Mouse (Mus musculus) heart, adult 8-10 months (tissue): ENCODE measurements at regions not wholly inside any gene's neighbourhood (a gene's known extent, or its start where the extent isn't known, plus 50 kb on each side); places are given as distances from the start of the nearest gene placed in this dataset.

ENCODE experiments used
- DNase-seq: peaks from one replicate; pipeline ENCODE4 v3.0.0; 2022; ENCODE audit warnings: low spot score

DNA sequence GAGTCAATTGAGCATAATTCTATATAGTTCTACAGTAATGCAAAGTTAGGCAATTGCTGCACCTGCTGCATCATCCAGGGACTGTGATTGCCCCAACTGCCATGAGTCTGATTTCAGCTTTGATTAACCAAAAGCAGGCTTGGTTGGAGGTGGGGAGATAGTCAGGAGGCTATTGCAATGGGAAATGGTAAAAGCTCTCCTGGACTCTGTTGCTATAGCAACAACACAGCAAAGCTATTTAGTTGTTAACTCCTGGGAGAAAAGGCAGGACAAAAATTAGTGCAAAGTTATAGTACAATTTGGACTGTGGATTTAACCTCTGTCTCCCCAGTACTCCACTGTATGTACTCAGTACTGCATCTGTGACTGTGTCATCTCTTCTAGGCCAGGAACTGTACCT is 51.7 kb upstream of the Rasgrf1 start:
- no peak for DNase-seq

DNA sequence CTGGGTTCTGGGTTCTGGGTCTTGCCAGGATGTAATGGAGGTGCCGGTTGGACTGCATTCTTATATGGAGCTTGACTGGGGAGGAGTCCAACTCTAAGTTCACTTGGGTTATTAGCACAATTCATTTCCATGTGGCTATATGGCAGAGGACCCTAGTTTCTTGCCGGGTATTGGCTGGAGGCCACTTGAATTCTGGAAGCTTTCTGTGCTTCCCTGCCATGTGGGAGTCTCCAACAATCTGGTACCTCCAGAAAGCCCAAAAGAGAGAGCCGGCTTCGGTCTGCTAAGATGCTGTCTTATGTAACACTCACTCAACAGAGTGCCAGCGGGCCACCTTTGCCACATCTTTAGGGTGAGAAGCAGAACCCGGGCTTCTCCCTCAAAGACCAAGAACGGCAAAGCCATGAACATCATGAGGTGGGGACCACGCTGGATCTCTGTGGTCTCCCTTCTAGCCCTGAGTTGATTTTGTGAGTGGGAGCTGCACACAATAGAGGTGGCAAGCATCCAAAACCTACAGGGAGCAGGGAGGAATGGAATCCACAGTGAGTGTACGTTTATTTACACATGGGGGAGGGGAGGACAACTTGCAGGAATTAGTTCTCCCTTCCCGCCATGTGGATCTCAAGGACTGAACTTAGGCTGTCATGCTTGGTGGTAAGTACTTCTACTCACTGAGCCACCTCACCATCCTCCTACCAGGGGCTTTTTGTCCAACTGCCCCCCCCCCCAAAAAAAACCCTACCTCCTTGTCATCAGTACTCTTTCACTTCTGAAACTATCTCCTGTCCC is 59.0 kb upstream of the Rasgrf1 start:
- DNase-seq = no peak

DNA sequence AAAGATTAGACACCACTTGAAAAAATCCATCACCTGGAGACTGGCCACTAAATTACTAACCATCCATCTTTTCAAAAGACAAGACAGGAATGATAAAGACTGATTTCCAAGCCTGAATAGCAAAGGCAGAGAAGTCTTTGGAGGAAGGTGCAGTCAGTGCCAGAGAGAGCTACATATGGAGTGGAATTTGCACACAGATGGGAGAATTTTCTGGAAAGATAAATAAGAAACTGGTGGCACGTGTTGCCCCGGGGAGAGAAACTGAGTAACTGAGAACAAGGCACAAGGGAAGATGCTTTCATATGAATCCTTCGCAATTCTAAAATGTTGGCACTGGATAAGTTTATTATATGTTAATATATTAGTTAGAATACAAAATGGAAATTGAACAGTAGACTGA is 59.8 kb upstream of the Rasgrf1 start:
- no peak for DNase-seq

DNA sequence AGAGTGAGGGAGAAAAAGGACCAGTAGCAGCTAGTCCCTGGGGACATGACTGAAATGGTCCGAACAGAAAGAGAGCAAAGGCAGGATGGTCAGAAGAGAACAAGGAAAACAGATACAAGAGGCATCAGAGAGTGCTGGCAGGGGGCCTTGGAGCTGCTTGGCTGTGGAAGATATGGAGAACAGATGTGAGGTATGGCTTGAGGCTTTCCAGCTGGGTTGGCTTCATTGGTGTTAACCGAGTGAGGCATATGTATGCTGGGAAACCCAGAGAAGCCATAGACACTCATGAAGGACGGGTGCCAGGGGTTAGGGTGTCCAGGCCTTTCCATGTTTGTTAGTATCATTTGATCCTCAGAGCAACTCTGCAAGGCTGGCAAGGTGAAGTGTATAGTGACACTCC is 61.1 kb upstream of the Rasgrf1 start:
- DNase-seq = no peak

DNA sequence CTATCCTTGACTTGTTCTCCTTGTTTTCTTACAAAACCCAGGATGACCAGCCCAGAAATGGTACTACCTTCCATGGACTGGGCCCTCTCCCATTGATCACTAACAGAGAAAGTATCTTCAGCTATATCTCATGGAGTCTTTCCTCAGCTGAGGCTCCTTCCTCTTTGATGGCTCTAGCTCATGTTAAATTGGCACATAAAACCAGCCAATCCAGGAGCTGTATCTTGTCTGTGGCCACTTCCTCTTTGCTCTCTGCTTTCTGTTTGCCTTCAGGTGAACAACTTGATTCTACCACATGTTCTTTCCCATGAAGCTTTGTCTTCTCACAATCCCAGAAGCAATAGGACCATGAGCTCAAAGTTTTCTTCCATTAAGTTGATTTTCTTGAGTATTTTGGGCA is 62.7 kb upstream of the Rasgrf1 start:
- no peak for DNase-seq

DNA sequence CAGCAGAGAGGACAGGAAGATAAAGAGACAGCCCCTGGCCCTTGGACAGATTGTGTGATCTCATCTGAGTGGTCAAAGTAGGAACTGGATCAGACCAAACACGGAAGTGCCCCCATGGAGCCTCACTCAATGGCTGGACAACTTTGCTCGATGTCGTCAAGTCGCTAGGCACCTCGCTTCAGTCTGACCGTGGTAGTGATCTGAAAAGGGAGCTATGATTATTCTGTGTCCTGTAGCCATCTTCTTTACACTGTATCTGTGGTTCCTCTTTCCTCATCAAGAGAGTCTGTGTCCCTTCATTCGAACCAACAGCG is 67.0 kb upstream of the Rasgrf1 start:
- no peak for DNase-seq

DNA sequence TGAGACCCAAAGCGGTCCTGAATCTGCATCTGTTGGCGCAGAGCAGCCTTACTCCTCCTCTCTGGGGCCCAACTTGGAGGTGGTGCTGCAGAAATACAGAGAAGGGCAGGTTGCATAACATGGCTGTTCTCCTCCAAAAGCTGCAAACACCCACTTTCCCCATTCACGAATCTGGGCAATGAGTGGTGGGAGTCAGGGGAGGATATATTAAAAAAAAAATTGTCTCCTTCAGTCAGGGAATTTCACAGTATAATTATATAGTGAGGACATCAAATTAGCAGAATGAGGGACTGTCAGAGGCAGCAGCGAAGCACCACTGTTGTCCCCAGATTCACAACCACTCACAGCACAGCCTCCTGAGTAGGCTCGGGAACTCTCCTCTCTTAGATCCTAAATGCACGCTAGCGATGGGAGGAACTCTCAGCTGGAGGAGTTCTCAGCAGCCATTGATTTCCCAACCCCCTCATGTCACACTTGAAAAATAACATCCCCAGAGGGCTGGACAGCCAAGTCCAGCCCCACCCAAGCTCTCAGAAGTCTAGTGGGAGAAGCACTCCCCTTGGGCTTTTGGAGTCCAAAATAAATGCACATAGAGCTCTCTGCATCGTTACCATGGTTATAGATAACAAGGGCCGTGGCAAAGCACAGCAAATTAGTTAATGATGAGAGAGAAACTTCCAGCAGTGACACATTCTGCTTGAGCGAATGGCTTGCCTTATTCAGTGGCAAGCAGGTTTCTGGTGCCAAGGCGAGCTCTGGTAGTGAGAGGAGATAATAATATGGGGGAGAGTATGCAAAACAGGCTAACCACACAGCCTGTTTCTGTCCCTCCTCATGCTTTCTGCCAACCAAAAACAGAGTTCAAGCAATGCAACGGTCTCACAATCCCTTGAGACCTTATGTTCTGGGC is 67.6 kb upstream of the Rasgrf1 start:
- DNase-seq = peak; percentile 37

DNA sequence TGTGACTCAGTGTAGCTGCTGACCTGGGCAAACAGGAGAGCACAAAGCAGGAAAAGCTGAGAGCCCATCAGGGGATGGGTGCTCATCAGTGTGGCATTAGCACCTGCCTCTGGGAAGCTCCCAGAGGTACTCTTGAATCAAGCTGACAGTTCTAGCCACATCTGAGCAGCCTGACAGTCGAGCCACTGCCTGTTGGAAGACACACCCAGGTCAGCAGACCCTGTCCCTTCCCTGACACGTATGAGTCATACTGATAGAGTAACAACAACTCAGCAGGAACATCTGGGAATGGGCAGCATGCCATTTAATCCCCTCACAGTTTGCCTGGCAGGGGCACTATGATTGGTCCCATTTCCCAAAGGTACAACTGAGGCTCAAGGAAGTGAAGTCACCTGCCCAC is 68.3 kb upstream of the Rasgrf1 start:
- no peak for DNase-seq

DNA sequence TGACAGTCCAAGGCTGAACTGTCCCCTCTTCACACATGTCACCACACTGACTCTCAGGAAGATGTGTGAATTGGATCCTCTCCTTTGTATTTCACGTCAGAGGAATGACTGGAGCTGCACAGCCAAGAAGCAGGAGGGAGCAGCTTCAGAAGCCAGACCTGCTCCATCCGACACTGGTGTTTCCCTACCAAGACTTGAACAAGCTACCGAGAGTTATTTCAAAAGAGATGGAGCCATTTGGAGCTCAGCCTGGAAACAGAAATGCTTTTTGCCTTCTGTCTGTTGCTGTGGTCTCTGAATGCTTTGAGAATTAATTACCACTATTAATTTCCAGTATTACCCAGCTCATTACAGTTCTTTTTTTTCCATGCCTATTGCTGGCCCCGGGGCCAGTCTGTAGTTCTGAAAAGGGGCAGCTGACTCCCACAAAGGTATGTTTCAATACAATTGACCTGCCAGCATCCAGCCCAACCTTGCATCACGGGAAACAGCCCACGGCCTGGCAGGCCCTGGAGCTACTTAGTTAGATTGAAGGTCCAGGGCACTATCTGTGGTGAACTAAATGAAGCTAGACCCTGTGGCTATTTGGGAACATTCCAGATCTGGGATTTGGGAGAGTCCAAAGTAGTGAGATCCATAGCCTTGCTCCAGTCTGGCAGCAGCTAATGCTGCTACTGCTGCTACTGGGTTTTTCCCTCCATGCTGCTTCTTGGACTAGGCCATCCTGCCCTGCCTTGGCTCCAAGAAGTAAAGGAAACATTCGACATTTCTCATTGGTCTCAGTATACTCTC is 73.1 kb upstream of the Rasgrf1 start:
- no peak for DNase-seq

DNA sequence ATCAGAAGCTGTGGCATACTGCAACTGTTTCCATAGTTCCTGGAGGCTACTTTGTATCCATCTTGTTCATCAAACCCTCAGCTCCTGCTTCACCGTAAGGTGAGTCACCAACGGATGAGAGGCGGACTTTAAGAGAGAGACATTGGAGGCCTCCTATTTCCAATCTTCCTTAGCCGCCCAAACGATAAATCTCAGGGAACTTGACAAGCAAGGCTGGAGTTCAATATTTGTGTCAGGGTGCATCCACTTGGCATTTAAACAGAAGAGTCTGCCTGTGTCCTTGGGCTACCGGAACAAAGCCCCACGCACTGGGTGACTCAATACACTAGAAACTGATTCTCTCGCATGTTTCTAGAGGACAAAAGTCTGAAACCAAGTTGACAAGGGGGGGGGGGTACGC is 76.1 kb upstream of the Rasgrf1 start:
- no peak for DNase-seq

DNA sequence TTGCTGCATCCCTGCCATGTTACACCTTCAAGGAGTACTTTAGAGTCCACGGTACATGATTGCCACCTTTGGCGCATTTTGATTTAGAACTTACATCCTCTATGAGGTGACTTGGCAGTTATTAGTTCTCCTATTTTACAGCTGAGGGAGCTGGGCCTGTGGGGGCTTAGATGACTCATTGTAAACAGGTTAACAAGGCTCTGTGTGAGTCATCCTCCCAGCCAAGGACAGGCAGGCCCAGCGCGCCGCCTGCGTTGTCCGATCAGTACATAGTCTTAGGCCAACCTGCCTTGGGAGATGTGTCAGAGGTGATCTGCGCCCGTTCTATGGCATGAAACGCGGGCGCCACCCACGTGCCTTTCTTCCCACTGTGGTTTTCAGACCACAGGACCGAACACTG is 77.9 kb upstream of the Rasgrf1 start:
- no peak for DNase-seq

DNA sequence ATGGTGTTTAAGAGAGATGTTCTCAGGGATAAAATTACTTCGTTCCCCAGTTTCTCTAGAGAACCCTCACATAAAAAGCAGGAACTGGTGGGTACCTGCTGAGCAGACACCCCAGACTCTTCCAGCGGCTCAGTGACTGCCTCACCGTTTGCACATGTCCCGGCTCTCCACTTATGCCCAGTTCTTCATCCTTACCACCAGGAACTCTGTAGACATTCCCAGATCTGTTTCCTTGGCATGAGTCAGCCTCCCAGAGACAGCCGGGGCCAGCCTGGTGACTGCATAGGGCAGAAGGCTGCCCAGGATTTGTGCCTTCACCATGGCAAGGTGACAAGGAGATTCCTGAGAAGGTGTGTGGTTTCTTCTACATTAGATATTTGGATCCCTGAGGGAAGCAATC is 81.6 kb upstream of the Rasgrf1 start:
- DNase-seq = no peak

DNA sequence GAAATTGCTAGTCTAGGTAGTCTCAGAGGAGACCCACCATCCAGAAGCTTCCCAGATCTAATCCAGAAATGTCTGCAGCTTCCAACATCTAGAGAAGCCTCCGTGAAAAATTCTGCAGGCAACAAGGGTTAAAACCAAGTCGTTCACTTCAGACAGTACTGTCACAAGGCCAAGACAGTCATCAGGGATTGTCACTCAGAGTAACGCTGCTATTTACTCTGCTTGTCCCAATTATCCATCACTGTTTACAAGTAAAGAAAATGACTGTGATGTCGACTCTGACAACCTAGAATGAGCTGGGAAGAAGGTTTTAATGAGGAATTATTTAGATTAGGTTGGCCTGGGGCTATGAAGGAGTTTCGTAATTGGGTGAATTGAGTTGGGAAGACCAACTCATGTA is 82.1 kb upstream of the Rasgrf1 start:
- DNase-seq = no peak

DNA sequence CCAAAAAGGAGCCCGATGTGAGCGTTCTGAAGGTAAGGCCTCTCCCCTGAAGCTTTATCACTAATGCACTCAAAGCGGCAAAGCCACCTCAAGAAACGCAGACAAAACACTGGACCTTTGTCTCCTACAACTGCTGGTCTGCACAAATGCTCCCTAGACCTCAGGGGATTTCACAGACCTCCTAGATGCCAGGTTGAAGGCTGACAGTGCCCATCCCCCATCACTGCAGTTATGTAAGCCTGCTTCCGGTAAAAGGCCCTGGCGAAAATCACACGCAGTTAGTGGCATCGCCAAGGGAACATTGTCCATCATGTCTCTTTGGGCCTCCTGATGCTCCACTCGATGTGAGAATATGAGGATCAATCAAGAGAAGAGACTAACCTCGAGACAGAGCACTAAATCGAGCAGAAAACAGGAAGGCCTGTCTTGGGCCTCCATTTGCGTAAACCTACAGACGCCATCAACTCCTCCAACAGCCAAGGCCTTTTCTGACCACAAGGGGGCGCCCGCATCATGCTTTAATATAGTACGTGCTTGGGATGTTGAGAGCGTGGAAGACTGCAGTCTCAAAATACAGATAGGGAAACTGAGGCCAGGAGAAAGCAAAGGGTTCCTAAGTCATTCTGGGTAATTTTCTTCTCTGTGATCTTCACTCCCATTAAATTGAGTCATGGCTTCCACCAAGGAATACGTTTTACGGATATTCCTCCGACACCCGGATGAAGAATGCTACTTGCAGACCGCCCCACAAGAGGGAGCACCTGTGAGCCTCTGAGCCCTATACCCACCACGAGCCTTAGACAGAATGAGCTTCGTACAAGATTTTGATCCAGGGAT is 82.8 kb upstream of the Rasgrf1 start:
- DNase-seq = peak; percentile 89

DNA sequence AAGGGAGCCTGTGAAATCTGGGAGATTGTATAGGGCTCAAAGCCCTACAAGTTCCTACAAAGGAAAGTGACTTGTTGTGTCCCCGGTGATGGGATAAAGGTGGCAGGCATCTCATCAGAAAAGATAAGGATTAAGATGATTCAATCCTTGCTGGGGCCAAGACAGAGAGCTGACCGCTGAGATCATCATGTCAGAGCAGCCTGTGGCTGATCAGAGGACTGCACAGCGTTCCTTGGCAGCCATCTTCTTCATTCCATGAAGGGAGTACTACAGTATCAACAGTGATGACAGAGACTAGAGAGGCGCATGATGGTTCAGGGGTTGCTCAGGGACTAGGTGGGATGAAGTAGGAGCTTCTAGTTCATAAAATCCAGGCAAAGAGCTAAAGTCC is 83.6 kb upstream of the Ankrd34c start:
- peak; percentile 26 for DNase-seq

DNA sequence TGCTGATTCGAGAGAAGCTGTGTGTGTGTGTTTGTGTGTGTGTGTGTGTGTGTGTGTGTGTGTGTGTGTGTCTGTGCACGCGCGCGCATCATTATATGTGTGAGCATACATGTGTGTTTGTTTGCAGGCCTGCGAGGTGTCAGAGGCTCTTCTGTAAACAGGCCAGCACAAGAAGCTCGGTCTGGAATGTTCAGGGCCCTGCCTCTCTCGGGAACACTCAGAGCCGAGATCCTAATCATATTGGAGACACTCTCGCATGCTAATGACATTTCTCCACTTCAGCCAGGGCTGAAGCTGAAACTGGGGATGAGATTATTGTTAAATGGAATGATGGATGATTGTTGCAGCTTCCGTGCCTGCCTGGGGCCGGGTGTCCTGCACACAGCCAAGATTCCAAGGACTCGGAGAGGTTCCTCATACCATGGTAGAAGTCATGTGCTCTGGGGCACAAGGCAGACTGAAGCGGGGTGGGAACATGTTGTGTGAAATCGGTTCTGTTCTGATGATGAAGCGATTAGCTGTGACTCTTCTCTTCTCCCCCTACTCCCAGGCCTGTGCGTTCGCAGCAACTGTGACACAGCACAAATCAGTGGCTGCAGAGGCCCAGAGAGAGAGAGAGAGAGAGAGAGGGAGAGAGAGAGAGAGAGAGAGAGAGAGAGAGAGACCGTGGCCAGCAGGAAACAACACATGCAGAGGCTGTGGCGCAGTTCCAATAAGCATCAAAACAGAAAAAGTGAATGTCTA is 83.0 kb upstream of the Ankrd34c start:
- no peak for DNase-seq

DNA sequence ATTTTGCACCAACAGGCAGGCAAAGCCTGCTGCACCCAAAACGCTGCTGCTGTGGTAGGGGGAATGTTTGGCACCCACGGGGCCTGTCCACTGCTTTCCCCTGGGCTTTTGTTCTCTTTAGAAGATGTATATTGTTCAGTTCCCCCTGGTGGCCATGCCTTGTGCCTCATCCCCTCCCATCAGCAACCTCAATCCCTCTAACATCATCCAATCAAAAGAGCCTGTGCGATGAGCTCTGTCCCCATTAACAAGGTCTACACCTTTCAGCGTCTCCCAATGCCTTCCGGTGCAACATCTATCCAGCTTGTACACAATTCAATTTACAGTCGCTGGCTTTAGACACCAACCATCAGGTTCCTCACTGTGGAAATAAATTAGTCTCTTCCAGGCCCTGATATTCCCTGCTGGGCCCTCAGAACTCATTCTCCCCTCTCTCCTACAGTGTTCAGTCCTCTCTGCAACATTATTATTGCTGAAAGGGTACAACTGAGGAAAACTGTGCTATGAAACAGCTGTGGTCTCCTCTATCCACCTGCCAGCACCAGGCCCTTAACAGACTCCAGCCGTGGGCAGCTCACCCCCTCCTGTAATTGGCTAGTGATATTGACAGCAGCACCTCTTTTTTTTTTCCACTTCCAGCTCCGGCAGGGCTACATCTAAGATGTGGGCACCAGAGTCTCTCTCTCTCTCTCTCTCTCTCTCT is 75.5 kb upstream of the Ankrd34c start:
- DNase-seq = no peak

DNA sequence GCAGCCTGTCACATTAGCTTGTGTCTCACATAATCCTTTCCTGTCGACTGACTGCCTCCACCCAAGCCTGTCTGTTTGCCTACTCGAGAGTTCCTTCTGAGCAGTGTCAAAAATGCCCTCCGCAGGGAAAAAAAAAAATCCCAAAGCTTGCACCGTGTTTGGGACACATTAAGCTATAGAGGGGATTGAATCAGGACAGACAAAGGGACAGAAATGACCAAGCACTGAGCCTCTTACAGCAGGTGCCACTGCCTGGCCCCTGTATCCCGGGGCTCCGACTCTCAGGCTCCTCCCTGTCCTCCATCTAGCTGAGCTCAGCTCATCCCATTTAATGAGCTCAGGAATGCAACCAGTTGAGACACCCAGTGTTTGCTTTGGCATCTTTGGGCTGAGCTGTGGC is 69.1 kb upstream of the Ankrd34c start:
- DNase-seq = no peak

DNA sequence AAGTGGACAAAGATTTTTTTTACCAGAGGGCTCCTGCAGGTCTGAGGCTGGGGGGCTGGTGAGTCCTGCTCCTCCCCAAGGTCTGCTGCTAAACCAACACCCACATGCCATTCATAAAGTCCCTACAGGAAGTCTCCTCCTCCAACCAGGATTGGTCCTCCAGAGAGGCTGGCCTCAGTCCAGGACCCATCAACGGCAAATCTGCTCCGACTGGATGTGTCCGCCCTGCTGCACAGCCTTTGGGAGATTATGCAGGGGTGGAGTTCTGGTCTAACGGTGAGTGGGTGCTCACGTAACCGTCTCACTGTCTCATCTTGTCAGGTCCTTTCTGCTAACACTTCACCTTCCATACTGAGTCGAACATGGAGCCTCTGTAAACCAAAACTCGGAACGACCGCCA is 64.4 kb upstream of the Ankrd34c start:
- DNase-seq = no peak

DNA sequence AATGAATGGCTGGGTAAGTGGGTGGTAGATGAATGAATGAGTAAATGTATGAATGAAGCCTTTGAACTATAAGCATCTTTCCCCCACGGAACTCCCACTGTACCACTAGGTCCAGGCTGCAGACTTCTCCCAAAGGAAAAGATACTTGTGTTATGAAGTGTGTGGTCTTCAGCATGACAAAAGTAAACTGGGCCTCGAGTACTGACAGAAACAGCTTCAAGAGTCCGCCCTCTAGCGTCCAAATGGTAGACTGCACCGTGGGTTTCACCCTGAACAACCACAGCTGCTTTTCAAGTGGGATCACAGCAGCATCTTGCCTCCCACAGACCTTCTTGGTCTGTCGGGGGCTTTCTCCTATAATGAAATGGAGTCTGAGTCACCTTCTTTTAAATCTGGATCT is 54.7 kb upstream of the Ankrd34c start:
- DNase-seq = peak; percentile 24
